Mouse (Mus musculus) testis, adult 2 months (tissue): Measurements from ENCODE around the gene Atg16l2. TPM values are rescaled to one million over a fixed set of nuclear protein-coding genes. Genes with fewer than 3 reads are reported as not detected.

Experiments
- H3K27ac ChIP-seq: fragments of 200-500 bp; 2 replicates; pipeline ENCODE4 v1.5.1; 2012; ENCODE audit warnings: low read depth, low read length; ENCODE audit not compliant: control insufficient read depth, insufficient read depth
- H3K27me3 ChIP-seq: fragments of 200-500 bp; 2 replicates; pipeline ENCODE4 v1.6.1; 2012; ENCODE audit warnings: mild to moderate bottlenecking, low read length, moderate library complexity; ENCODE audit not compliant: control insufficient read depth, insufficient read depth
- H3K36me3 ChIP-seq: fragments of 200-500 bp; 2 replicates; pipeline ENCODE4 v1.6.1; 2012; ENCODE audit warnings: mild to moderate bottlenecking, low read length; ENCODE audit not compliant: control insufficient read depth, insufficient read depth
- H3K4me1 ChIP-seq: fragments of 200-500 bp; 2 replicates; pipeline ENCODE4 v1.6.1; 2012; ENCODE audit warnings: low read length; ENCODE audit not compliant: control insufficient read depth, insufficient read depth
- H3K4me3 ChIP-seq: fragments of 200-500 bp; 2 replicates; pipeline ENCODE4 v1.5.1; 2012; ENCODE audit warnings: low read depth, mild to moderate bottlenecking, low read length, moderate library complexity, mixed read lengths; ENCODE audit not compliant: control insufficient read depth
- CTCF ChIP-seq: fragments of 200-500 bp; IDR thresholded peaks from 2 replicates; pipeline ENCODE4 v1.5.1; 2012; ENCODE audit warnings: low read depth, mild to moderate bottlenecking, inconsistent platforms, low read length, moderate library complexity; ENCODE audit not compliant: control insufficient read depth, insufficient read depth, insufficient replicate concordance
- POLR2A ChIP-seq: fragments of 200-500 bp; IDR thresholded peaks from 2 replicates; pipeline ENCODE4 v1.6.1; 2012; ENCODE audit warnings: low read depth, mild to moderate bottlenecking, inconsistent platforms, low read length, moderate library complexity; ENCODE audit not compliant: control insufficient read depth
- polyA plus RNA-seq: library from polyadenylated mRNA; depleted of rRNA; stranded (reverse); fragments of >200 nt; gene quantifications from 2 replicates; pipeline ENCODE4 v1.2.3, GENCODE M21; 2012

Atg16l2 gene
- polyA plus RNA-seq, 1 experiment = 2.2 TPM

- Histone ChIP-seq H3K27ac (no peak overlapping the region), H3K4me3 (no peak overlapping the region), H3K4me1 (no peaks in the 10 kb centered on the region), H3K27me3 (no peaks in the 10 kb centered on the region), H3K36me3 (no peaks in the 10 kb centered on the region)
- TF ChIP-seq CTCF (no peak), POLR2A (no peak)
Observed at GRCm38 (mm10) chr7:101337401-101337800, 35.4 kb upstream of the Atg16l2 start.

GRCm38 (mm10) chr7:101336686-101337085 is 34.6 kb upstream of the Atg16l2 start:
- H3K4me3 ChIP-seq = no peak overlapping the region
- no peak overlapping the region for H3K27ac ChIP-seq
- no peak for TF ChIP-seq CTCF
- TF ChIP-seq POLR2A = no peak
- no peaks in the 10 kb centered on the region for H3K27me3 ChIP-seq
- H3K4me1 ChIP-seq = no peaks in the 10 kb centered on the region
- no peaks in the 10 kb centered on the region for H3K36me3 ChIP-seq

- Histone ChIP-seq H3K4me1 (no peaks in the 10 kb centered on the region), H3K27ac (no peak overlapping the region), H3K36me3 (no peaks in the 10 kb centered on the region), H3K4me3 (no peak overlapping the region), H3K27me3 (no peaks in the 10 kb centered on the region)
- TF ChIP-seq POLR2A (no peak), CTCF (no peak)
Observed at GRCm38 (mm10) chr7:101335228-101335627, 33.2 kb upstream of the Atg16l2 start.

- H3K4me3 ChIP-seq = no peak overlapping the region
- H3K27me3 ChIP-seq = no peaks in the 10 kb centered on the region
- H3K4me1 ChIP-seq = no peaks in the 10 kb centered on the region
- no peak overlapping the region for H3K27ac ChIP-seq
- TF ChIP-seq POLR2A = no peak
- no peak for TF ChIP-seq CTCF
- H3K36me3 ChIP-seq = no peaks in the 10 kb centered on the region
Observed at GRCm38 (mm10) chr7:101332045-101332831, 30.2 kb upstream of the Atg16l2 start.

GRCm38 (mm10) chr7:101330841-101331173 is 28.8 kb upstream of the Atg16l2 start:
- no peak overlapping the region for H3K4me3 ChIP-seq
- H3K36me3 ChIP-seq = no peaks in the 10 kb centered on the region
- H3K27me3 ChIP-seq = no peaks in the 10 kb centered on the region
- TF ChIP-seq POLR2A (no peak), CTCF (no peak)
- no peaks in the 10 kb centered on the region for H3K4me1 ChIP-seq
- no peak overlapping the region for H3K27ac ChIP-seq

GRCm38 (mm10) chr7:101330074-101330840 is 28.2 kb upstream of the Atg16l2 start:
- no peak overlapping the region for H3K27ac ChIP-seq
- no peaks in the 10 kb centered on the region for H3K36me3 ChIP-seq
- TF ChIP-seq CTCF (no peak), POLR2A (no peak)
- no peak overlapping the region for H3K4me3 ChIP-seq
- no peaks in the 10 kb centered on the region for H3K4me1 ChIP-seq
- H3K27me3 ChIP-seq = no peaks in the 10 kb centered on the region

GRCm38 (mm10) chr7:101329606-101330005 is 27.6 kb upstream of the Atg16l2 start:
- H3K27me3 ChIP-seq = no peaks in the 10 kb centered on the region
- no peak overlapping the region for H3K27ac ChIP-seq
- TF ChIP-seq POLR2A (no peak), CTCF (no peak)
- no peaks in the 10 kb centered on the region for H3K36me3 ChIP-seq
- no peak overlapping the region for H3K4me3 ChIP-seq
- peaks cover under 1% of the 10 kb centered on the region; the same call in 1 of the 2 replicates for H3K4me1 ChIP-seq
